Mouse (Mus musculus) midbrain, embryonic 15.5 days (tissue): ENCODE data around the gene Tnrc6b. TPM values are rescaled to one million over a fixed set of nuclear protein-coding genes. Genes with fewer than 3 reads are reported as not detected.

Source experiments
- ATAC-seq: fragments of 200-750 bp; cut with Nextera tagmentation; replicated peaks from 2 replicates; pipeline ENCODE4 v1.8.0; 2017; ENCODE audit warnings: moderate TSS enrichment
- H3K27ac ChIP-seq: fragments of 300-500 bp; sonication (generic); 2 replicates; pipeline ENCODE4 v1.5.1; 2015; ENCODE audit warnings: mild to moderate bottlenecking, inconsistent platforms
- H3K27me3 ChIP-seq: fragments of 300-500 bp; sonication (generic); replicated peaks from 2 replicates; pipeline ENCODE4 v1.6.1; 2015; ENCODE audit warnings: inconsistent platforms
- H3K36me3 ChIP-seq: fragments of 300-500 bp; sonication (generic); replicated peaks from 2 replicates; pipeline ENCODE4 v1.6.1; 2015; ENCODE audit warnings: inconsistent platforms
- H3K4me1 ChIP-seq: fragments of 300-500 bp; sonication (generic); 2 replicates; pipeline ENCODE4 v1.6.1; 2015; ENCODE audit warnings: inconsistent platforms
- H3K4me2 ChIP-seq: fragments of 300-500 bp; sonication (generic); 2 replicates; pipeline ENCODE4 v1.6.1; 2015; ENCODE audit warnings: inconsistent platforms, mild to moderate bottlenecking, moderate library complexity
- H3K4me3 ChIP-seq: fragments of 300-500 bp; sonication (generic); 2 replicates; pipeline ENCODE4 v1.5.1; 2015; ENCODE audit warnings: mild to moderate bottlenecking, inconsistent platforms
- H3K9ac ChIP-seq: fragments of 300-500 bp; sonication (generic); 2 replicates; pipeline ENCODE4 v1.6.1; 2015; ENCODE audit warnings: mild to moderate bottlenecking, inconsistent platforms
- H3K9me3 ChIP-seq: fragments of 300-500 bp; sonication (generic); 2 replicates; pipeline ENCODE4 v1.6.1; 2016; ENCODE audit warnings: inconsistent platforms
- WGBS: fragments of 180-500 bp; shearing (Covaris S2); methylation state at CpG from one replicate; pipeline ENCODE4 v1.1.7; 2015; ENCODE audit warnings: mixed read lengths; 5-methylcytosine and 5-hydroxymethylcytosine counted together
- polyA plus RNA-seq: library from polyadenylated mRNA; unstranded; fragments of >200 nt; fragmentation: Nextera tagmentation; extraction: Ambion mirVana; gene quantifications from 2 replicates; pipeline ENCODE4 v1.2.1, GENCODE M21; 2015

Gene Tnrc6b
- polyA plus RNA-seq, 1 experiment from 2014 or later: 47.2 TPM

- H3K4me2 ChIP-seq: peak overlapping the region; percentile 56
- H3K36me3 ChIP-seq: no peaks in the 10 kb centered on the region
- H3K4me3 ChIP-seq: peak overlapping the region; percentile 61
- H3K4me1 ChIP-seq: peaks cover 48% of the 10 kb centered on the region
- 6% methylated on average over 3 of the region's 3 CpGs for WGBS
- ATAC-seq: no peak
- H3K9ac ChIP-seq: peak overlapping the region; percentile 57
- no peaks in the 10 kb centered on the region for H3K27me3 ChIP-seq
- peak overlapping the region; percentile 88 for H3K27ac ChIP-seq
- no peaks in the 10 kb centered on the region for H3K9me3 ChIP-seq
These were observed 89.1 kb downstream of the Tnrc6b start for GRCm38 (mm10) chr15:80800201-80800600.

GRCm38 (mm10) chr15:80800765-80801164 is 89.7 kb downstream of the Tnrc6b start:
- Histone ChIP-seq H3K9me3 (no peaks in the 10 kb centered on the region), H3K9ac (peak overlapping the region; percentile 57), H3K4me3 (peak overlapping the region; percentile 61), H3K36me3 (no peaks in the 10 kb centered on the region), H3K27me3 (no peaks in the 10 kb centered on the region), H3K27ac (peak overlapping the region; percentile 88), H3K4me2 (peak overlapping the region; percentile 56), H3K4me1 (peaks cover 48% of the 10 kb centered on the region)
- WGBS: under 1% methylated on average over 4 of the region's 4 CpGs
- ATAC-seq: no peak

GRCm38 (mm10) chr15:80801597-80801996 is 90.5 kb downstream of the Tnrc6b start:
- WGBS: 52% methylated on average over 1 of the region's 1 CpGs
- Histone ChIP-seq H3K36me3 (no peaks in the 10 kb centered on the region), H3K27me3 (no peaks in the 10 kb centered on the region), H3K4me2 (peak overlapping the region; percentile 56), H3K9ac (no peak overlapping the region), H3K4me3 (no peak overlapping the region; the same call in 1 of the 2 replicates), H3K9me3 (no peaks in the 10 kb centered on the region), H3K27ac (no peak overlapping the region), H3K4me1 (peaks cover 51% of the 10 kb centered on the region)
- ATAC-seq: no peak

DNA sequence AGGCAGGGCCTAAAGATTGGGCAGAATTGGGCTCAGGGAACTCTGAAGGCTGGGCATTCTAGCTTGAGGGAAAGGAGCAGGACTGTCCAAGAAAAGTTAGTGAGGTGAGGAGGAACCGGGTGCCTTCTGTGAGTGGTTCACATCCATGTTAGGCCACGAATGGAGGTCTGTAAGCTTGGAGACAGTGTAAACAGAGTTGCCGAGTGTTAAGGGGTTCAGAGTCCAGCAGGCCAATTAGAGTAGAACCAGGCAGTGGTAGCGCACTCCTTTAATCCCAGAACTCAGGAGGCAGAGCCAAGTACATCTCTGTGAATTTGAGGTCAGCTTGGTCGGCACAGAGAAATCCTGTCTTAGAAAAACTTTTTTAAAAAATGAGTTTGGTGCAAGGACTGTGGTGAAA is 96.0 kb downstream of the Tnrc6b start:
- Histone ChIP-seq H3K4me1 (peaks cover 37% of the 10 kb centered on the region), H3K4me3 (no peak overlapping the region), H3K9ac (no peak overlapping the region), H3K36me3 (no peaks in the 10 kb centered on the region), H3K27ac (no peak overlapping the region), H3K27me3 (no peaks in the 10 kb centered on the region), H3K4me2 (no peak overlapping the region), H3K9me3 (no peaks in the 10 kb centered on the region)
- WGBS: 79% methylated on average over 5 of the region's 5 CpGs
- ATAC-seq: no peak

DNA sequence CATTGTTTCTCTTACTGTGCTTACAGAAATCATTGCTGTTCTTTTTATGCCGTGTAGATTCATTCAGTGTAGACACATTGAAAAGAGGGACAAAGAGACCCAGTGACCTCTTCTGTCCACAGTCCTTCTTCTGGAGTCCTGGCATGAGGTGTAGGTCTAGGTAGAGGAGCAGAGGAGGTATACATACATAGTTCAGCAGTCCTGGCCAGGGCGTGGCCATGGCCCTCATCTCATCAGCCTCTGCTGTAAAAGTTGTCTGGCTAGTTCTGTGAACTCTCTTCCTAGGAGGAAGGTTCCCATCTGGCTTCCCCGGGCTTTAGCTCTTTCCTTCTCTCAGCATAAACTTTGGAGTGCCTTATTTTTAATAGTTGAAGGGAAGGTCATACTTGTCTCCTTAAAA is 99.1 kb downstream of the Tnrc6b start:
- Histone ChIP-seq H3K4me1 (peaks cover 12% of the 10 kb centered on the region; the same call in 1 of the 2 replicates), H3K4me2 (no peak overlapping the region), H3K9me3 (no peaks in the 10 kb centered on the region), H3K4me3 (no peak overlapping the region), H3K36me3 (no peaks in the 10 kb centered on the region), H3K27me3 (no peaks in the 10 kb centered on the region), H3K9ac (no peak overlapping the region), H3K27ac (no peak overlapping the region)
- ATAC-seq: no peak
- 91% methylated on average over 3 of the region's 3 CpGs for WGBS

DNA sequence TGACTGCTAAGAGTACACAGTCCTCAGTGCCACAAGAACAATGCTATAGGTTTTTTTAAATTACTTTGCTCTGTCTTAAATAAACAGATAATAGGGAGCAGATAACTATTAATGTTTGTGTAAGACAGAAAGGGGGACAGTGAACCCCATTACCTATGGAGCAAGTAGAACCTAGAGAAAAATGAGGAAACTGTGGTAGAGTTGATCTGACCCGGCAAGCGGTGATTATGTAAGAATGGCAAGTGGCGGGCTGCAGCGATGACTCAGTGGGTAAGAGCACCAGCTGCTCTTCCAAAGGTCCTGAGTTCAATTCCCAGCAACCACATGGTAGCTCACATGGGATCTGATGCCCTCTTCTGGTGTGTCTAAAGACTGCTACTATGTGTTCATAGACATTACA is 101.7 kb downstream of the Tnrc6b start:
- ATAC-seq: no peak
- 92% methylated on average over 4 of the region's 4 CpGs for WGBS

DNA sequence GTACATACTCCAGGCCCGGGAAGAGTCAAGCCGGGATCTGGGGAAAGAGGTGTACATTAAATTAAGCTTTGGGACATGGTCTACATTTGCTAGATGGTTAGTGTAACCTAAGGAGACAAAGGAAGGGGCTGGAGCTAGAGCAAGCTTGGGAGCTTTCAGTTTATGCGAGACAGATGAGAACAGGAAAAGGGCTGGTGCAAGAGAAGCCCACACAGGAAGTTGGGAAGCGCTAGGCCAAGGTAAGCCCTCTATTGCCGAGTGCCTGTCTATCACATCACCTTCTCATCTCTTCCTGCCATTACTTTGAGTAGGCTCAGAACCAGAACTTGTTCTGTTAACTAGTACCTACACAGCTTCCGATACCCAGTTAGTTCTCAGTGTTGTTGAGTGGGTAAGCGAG is 103.7 kb downstream of the Tnrc6b start:
- Histone ChIP-seq H3K27ac (no peak overlapping the region), H3K9ac (no peak overlapping the region), H3K36me3 (no peaks in the 10 kb centered on the region), H3K4me3 (no peak overlapping the region), H3K27me3 (no peaks in the 10 kb centered on the region), H3K4me2 (no peak overlapping the region), H3K4me1 (no peaks in the 10 kb centered on the region; the same call in 1 of the 2 replicates), H3K9me3 (no peaks in the 10 kb centered on the region)
- no peak for ATAC-seq
- WGBS: 86% methylated on average over 7 of the region's 7 CpGs

More for the DNA sequence above, 101.7 kb downstream of the Tnrc6b start:
- no peak overlapping the region for H3K27ac ChIP-seq
- H3K4me2 ChIP-seq: no peak overlapping the region
- H3K4me3 ChIP-seq: no peak overlapping the region
- no peaks in the 10 kb centered on the region for H3K4me1 ChIP-seq
- no peak overlapping the region for H3K9ac ChIP-seq
- H3K27me3 ChIP-seq: no peaks in the 10 kb centered on the region
- no peaks in the 10 kb centered on the region for H3K36me3 ChIP-seq
- no peaks in the 10 kb centered on the region for H3K9me3 ChIP-seq

GRCm38 (mm10) chr15:80822276-80822675 is 111.2 kb downstream of the Tnrc6b start:
- WGBS: 0% methylated on average over 1 of the region's 1 CpGs

GRCm38 (mm10) chr15:80831170-80831569 is 120.1 kb downstream of the Tnrc6b start:
- no peak overlapping the region for H3K27ac ChIP-seq
- H3K36me3 ChIP-seq: no peaks in the 10 kb centered on the region
- WGBS: 91% methylated on average over 3 of the region's 3 CpGs
- H3K9me3 ChIP-seq: no peaks in the 10 kb centered on the region
- peaks cover 21% of the 10 kb centered on the region; the same call in 1 of the 2 replicates for H3K4me1 ChIP-seq
- no peaks in the 10 kb centered on the region for H3K27me3 ChIP-seq
- H3K4me2 ChIP-seq: no peak overlapping the region
- H3K9ac ChIP-seq: no peak overlapping the region
- H3K4me3 ChIP-seq: no peak overlapping the region
- ATAC-seq: no peak

More at GRCm38 (mm10) chr15:80822276-80822675, 111.2 kb downstream of the Tnrc6b start:
- ATAC-seq: no peak
- no peaks in the 10 kb centered on the region for H3K27me3 ChIP-seq
- no peak overlapping the region for H3K4me2 ChIP-seq
- H3K4me3 ChIP-seq: no peak overlapping the region
- no peak overlapping the region for H3K9ac ChIP-seq
- H3K36me3 ChIP-seq: no peaks in the 10 kb centered on the region
- H3K4me1 ChIP-seq: peaks cover 23% of the 10 kb centered on the region
- H3K9me3 ChIP-seq: no peaks in the 10 kb centered on the region
- no peak overlapping the region for H3K27ac ChIP-seq

DNA sequence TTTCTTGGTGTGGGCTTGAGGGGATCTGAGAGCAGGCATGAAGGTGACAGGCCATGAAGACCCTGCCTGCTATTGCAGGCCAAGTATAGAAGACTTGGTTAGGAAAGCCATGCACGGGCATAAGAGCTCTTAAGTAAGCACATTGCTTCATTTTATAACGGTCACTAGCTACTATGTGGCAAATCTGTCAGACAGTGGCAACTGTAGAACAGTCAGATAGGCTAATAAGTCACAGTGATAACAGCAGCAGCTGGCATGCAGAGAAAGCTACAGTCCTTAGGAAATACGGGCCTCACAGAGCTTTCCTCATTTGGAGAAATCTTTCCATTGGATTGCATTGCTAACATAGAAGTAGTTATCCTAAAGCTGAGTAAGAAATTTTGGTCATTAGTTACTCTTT is 121.7 kb downstream of the Tnrc6b start:
- no peaks in the 10 kb centered on the region for H3K9me3 ChIP-seq
- H3K4me1 ChIP-seq: peaks cover 28% of the 10 kb centered on the region
- 72% methylated on average over 3 of the region's 3 CpGs for WGBS
- H3K4me2 ChIP-seq: no peak overlapping the region
- no peak overlapping the region for H3K27ac ChIP-seq
- no peak overlapping the region for H3K9ac ChIP-seq
- H3K27me3 ChIP-seq: no peaks in the 10 kb centered on the region
- H3K4me3 ChIP-seq: no peak overlapping the region
- ATAC-seq: no peak
- H3K36me3 ChIP-seq: no peaks in the 10 kb centered on the region

DNA sequence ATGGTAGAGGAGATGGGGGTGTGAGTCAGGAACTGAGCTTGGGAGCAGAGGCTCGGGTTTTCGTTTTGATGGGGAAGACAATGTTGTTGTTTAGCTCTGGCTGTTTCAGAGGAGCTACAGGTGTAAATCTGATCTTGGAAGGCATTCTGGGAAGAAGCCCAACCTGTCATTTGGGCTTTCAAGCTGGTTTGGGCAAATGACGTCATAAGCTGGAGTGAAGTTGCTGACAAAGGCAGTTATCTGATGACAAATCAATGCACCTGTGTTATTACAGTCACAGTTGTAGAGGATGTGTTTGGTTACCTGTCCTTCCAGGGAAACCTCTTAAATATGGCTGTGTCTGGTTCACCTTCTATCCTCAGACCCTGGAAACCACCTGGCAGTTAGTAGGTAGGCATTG is 125.1 kb downstream of the Tnrc6b start:
- Histone ChIP-seq H3K27me3 (no peaks in the 10 kb centered on the region), H3K36me3 (no peaks in the 10 kb centered on the region), H3K4me3 (no peak overlapping the region), H3K9ac (no peak overlapping the region), H3K27ac (no peak overlapping the region), H3K4me1 (peaks cover 34% of the 10 kb centered on the region), H3K4me2 (no peak overlapping the region), H3K9me3 (no peaks in the 10 kb centered on the region)
- WGBS: 82% methylated on average over 3 of the region's 3 CpGs
- ATAC-seq: no peak

DNA sequence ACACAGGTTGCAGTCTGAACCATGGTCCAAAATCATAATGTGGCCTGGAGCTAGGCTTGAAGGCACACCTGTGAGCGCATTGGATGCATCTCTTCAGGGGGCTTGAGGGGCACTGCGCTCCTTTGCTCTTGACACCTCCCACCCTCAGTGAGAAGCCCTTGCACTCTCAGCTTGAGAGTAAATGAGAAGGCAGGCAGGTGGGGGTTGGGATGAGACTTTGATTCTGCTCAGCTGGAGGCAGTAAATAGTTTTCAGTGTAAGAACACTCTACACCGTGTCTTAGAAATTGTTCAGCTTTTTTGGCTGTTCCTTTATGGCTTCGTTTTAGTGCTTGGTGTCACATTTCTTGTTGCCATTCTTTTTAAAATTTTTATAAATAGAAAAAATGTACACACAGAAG is 127.7 kb downstream of the Tnrc6b start:
- Histone ChIP-seq H3K27me3 (no peaks in the 10 kb centered on the region), H3K4me2 (no peak overlapping the region), H3K36me3 (no peaks in the 10 kb centered on the region), H3K27ac (no peak overlapping the region), H3K4me1 (peaks cover 32% of the 10 kb centered on the region), H3K9me3 (no peaks in the 10 kb centered on the region), H3K9ac (no peak overlapping the region), H3K4me3 (no peak overlapping the region)
- no peak for ATAC-seq
- WGBS: 44% methylated on average over 4 of the region's 4 CpGs

- H3K4me2 ChIP-seq: no peak overlapping the region
- no peaks in the 10 kb centered on the region for H3K36me3 ChIP-seq
- 70% methylated on average over 9 of the region's 9 CpGs for WGBS
- no peak for ATAC-seq
- H3K4me3 ChIP-seq: no peak overlapping the region
- H3K27me3 ChIP-seq: no peaks in the 10 kb centered on the region
- H3K9me3 ChIP-seq: no peaks in the 10 kb centered on the region
- H3K27ac ChIP-seq: no peak overlapping the region
- peaks cover 28% of the 10 kb centered on the region for H3K4me1 ChIP-seq
- H3K9ac ChIP-seq: no peak overlapping the region
These were observed 128.7 kb downstream of the Tnrc6b start for GRCm38 (mm10) chr15:80839653-80840420.
